Mouse (Mus musculus) gastrocnemius, postnatal 36 days (tissue): ENCODE data around the gene Draxin. TPM values are rescaled to one million over a fixed set of nuclear protein-coding genes. Genes with fewer than 3 reads are reported as not detected.

Source experiments
- DNase-seq, 2 experiments: peaks; one replicate each; pipeline ENCODE4 v3.0.0; 2022
- intact Hi-C: fragments of 180-260 bp; cut with DNase I; formaldehyde crosslinking; loops from one replicate; pipeline ENCODE4 v1.15.1; 2025
- total RNA-seq, 2 experiments: library from RNA; stranded (reverse); gene quantifications; 2 replicates each; pipeline ENCODE4 v1.2.3; 2021

The Draxin gene
- total RNA-seq, 2 experiments from 2014 or later, result 0.10 TPM; not detected in 1

- DNase-seq, result peak in 1 of 2 experiments; percentile 44
- intact Hi-C loops, result no loop called here
Measured at GRCm38 (mm10) chr4:148087091-148087906, 43.2 kb downstream of the Draxin start.

- intact Hi-C loops, result no loop called here
- DNase-seq, result no peak
Measured at GRCm38 (mm10) chr4:148085907-148086305, 44.6 kb downstream of the Draxin start.

GRCm38 (mm10) chr4:148085131-148085906 is 45.2 kb downstream of the Draxin start:
- no peak for DNase-seq
- intact Hi-C loops, result no loop called here

- intact Hi-C loops, result no loop called here
- peak; percentile 44 to 63 for DNase-seq
Measured at GRCm38 (mm10) chr4:148084261-148084714, 46.2 kb downstream of the Draxin start.

- intact Hi-C loops, result no loop called here
- DNase-seq, result peak in 1 of 2 experiments; percentile 38
Measured at GRCm38 (mm10) chr4:148083176-148083899, 47.2 kb downstream of the Draxin start.

- intact Hi-C loops, result no loop called here
- peak in 1 of 2 experiments; percentile 46 for DNase-seq
Measured at GRCm38 (mm10) chr4:148082257-148083044, 48.0 kb downstream of the Draxin start.

GRCm38 (mm10) chr4:148081201-148081600 is 49.3 kb downstream of the Draxin start:
- intact Hi-C loops, result no loop called here
- DNase-seq, result no peak

- DNase-seq, result no peak
- intact Hi-C loops, result no loop called here
Measured at GRCm38 (mm10) chr4:148080597-148080973, 49.9 kb downstream of the Draxin start.

GRCm38 (mm10) chr4:148079944-148080596 is 50.4 kb downstream of the Draxin start:
- intact Hi-C loops, result no loop called here
- DNase-seq, result no peak

- intact Hi-C loops, result no loop called here
- no peak for DNase-seq
Measured at GRCm38 (mm10) chr4:148079212-148079611, 51.3 kb downstream of the Draxin start.

- no peak for DNase-seq
- intact Hi-C loops, result no loop called here
Measured at GRCm38 (mm10) chr4:148075881-148076280, 54.6 kb downstream of the Draxin start.

GRCm38 (mm10) chr4:148075259-148075658 is 55.2 kb downstream of the Draxin start:
- intact Hi-C loops, result no loop called here

GRCm38 (mm10) chr4:148074521-148075189 is 55.8 kb downstream of the Draxin start:
- no peak for DNase-seq
- intact Hi-C loops, result no loop called here

More at GRCm38 (mm10) chr4:148075259-148075658, 55.2 kb downstream of the Draxin start:
- DNase-seq, result peak; percentile 63 to 67

GRCm38 (mm10) chr4:148071508-148071907 is 59.0 kb downstream of the Draxin start:
- DNase-seq, result no peak
- intact Hi-C loops, result no loop called here

- intact Hi-C loops, result no loop called here
- no peak for DNase-seq
Measured at GRCm38 (mm10) chr4:148069602-148070218, 60.8 kb downstream of the Draxin start.

GRCm38 (mm10) chr4:148067346-148067745 is 63.2 kb downstream of the Draxin start:
- no peak for DNase-seq
- intact Hi-C loops, result no loop called here

- DNase-seq, result peak; percentile 32 to 41
- intact Hi-C loops, result no loop called here
Measured at GRCm38 (mm10) chr4:148066401-148066744, 64.1 kb downstream of the Draxin start.

GRCm38 (mm10) chr4:148065702-148066400 is 64.6 kb downstream of the Draxin start:
- DNase-seq, result no peak
- intact Hi-C loops, result no loop called here
